Mouse (Mus musculus) heart, adult 2 months (tissue): ENCODE measurements around the gene Rgs7. TPM values are rescaled to one million over a fixed set of nuclear protein-coding genes. Genes with fewer than 3 reads are reported as not detected.

Experiments
- DNase-seq, 2 experiments: peaks; one replicate each; pipeline ENCODE4 v3.0.0; 2021
- H3K27ac ChIP-seq: fragments of 200-600 bp; 2 replicates; pipeline ENCODE4 v1.8.1; 2022
- H3K27me3 ChIP-seq: fragments of 200-500 bp; 2 replicates; pipeline ENCODE4 v1.6.1; 2012; ENCODE audit warnings: mild to moderate bottlenecking, low read length, inconsistent platforms, mixed read lengths; ENCODE audit not compliant: control insufficient read depth, insufficient read depth
- H3K36me3 ChIP-seq: fragments of 200-500 bp; 2 replicates; pipeline ENCODE4 v1.6.1; 2012; ENCODE audit warnings: low read length, inconsistent platforms; ENCODE audit not compliant: control insufficient read depth, insufficient read depth
- H3K4me1 ChIP-seq: fragments of 200-500 bp; 2 replicates; pipeline ENCODE4 v1.6.1; 2011; ENCODE audit warnings: low read length; ENCODE audit not compliant: control insufficient read depth, insufficient read depth
- H3K4me3 ChIP-seq: fragments of 200-600 bp; 2 replicates; pipeline ENCODE4 v1.8.1; 2022
- H3K79me2 ChIP-seq: fragments of 200-500 bp; replicated peaks from 2 replicates; pipeline ENCODE4 v1.6.1; 2012; ENCODE audit warnings: mild to moderate bottlenecking, inconsistent platforms, low read length, moderate library complexity, mixed read lengths; ENCODE audit not compliant: control insufficient read depth, insufficient read depth
- H3K9ac ChIP-seq: fragments of 200-500 bp; 2 replicates; pipeline ENCODE4 v1.6.1; 2012; ENCODE audit warnings: low read depth, mild to moderate bottlenecking, control low read depth, inconsistent platforms, low read length, mixed read lengths
- CTCF ChIP-seq: fragments of 200-600 bp; IDR thresholded peaks from 2 replicates; pipeline ENCODE4 v1.8.1; 2022; ENCODE audit warnings: antibody characterized with exemption, mild to moderate bottlenecking, moderate library complexity
- EP300 ChIP-seq: fragments of 200-500 bp; IDR thresholded peaks from 2 replicates; pipeline ENCODE4 v1.6.1; 2011; ENCODE audit warnings: low read depth, low read length, control low read depth; ENCODE audit not compliant: insufficient read depth
- POLR2A ChIP-seq: fragments of 200-500 bp; IDR thresholded peaks from 2 replicates; pipeline ENCODE4 v1.6.1; 2011; ENCODE audit warnings: mild to moderate bottlenecking, low read depth, low read length, control low read depth; ENCODE audit not compliant: insufficient read depth
- WGBS: fragments of 180-500 bp; shearing (Covaris S2); methylation state at CpG from one replicate; pipeline ENCODE4 v1.1.7; 2018; 5-methylcytosine and 5-hydroxymethylcytosine counted together
- intact Hi-C: fragments of 180-260 bp; cut with DNase I; formaldehyde crosslinking; loops from one replicate; pipeline ENCODE4 v1.15.1; 2025
- polyA plus RNA-seq: library from polyadenylated mRNA; depleted of rRNA; stranded (reverse); fragments of >200 nt; gene quantifications from 2 replicates; pipeline ENCODE4 v1.2.3, GENCODE M21; 2012
- total RNA-seq, 2 experiments: library from RNA; stranded (reverse); gene quantifications; 2 replicates each; pipeline ENCODE4 v1.2.3; 2021

Rgs7 gene
- total and polyA plus RNA-seq, 3 experiments = 1.3 to 3.0 (median 1.8) TPM

DNA sequence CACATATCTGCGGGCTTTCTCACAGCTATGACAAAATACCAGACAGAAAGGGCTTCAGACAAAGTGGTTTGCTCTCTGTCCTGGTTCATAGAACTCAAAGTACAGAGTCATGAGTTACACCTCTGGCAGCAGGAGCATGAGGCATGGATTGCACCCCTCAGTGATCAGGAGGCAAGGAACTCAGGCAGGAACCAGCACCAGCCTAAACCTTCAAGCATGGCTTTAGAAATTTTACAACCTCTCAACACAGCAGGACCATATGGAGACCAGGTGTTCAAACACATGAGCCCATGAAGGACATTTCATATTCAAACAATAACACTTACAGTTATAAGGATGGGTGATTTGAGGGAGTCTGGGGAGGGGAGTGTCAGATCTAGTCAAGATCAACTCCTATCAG is 49.4 kb downstream of the Rgs7 start:
- no peaks in the 10 kb centered on the region for H3K79me2 ChIP-seq
- H3K9ac ChIP-seq = no peak overlapping the region
- H3K27me3 ChIP-seq = no peaks in the 10 kb centered on the region
- DNase-seq = no peak
- 85% methylated on average over 1 of the region's 1 CpGs for WGBS
- intact Hi-C loops = no loop called here
- no peak overlapping the region for H3K4me3 ChIP-seq
- no peaks in the 10 kb centered on the region; the same call in 1 of the 2 replicates for H3K4me1 ChIP-seq
- no peaks in the 10 kb centered on the region for H3K36me3 ChIP-seq
- no peak overlapping the region for H3K27ac ChIP-seq
- no peak for TF ChIP-seq POLR2A
- TF ChIP-seq EP300 = no peak
- TF ChIP-seq CTCF = no peak

DNA sequence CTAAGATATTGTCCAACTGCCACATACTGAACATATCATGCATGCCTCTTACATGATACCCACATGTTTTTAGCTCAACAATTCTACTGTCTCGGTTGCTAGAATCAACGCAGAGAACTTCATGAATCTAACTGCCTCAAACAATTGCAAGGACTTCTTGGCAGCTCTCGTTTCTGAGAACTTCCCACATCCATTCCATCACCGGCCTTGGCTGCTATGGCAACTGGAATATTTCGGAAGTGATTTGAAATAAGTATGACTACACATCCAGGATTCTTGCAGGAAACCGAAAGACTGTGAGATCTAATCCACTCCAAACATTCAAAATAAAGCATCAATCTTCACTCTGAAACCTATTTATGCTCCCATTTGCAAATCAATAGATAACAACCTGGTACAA is 50.3 kb downstream of the Rgs7 start:
- no peak for DNase-seq

GRCm38 (mm10) chr1:175433622-175434204 is 58.6 kb downstream of the Rgs7 start:
- intact Hi-C loops = no loop called here
- no peak for DNase-seq
- Histone ChIP-seq H3K4me1 (no peaks in the 10 kb centered on the region; the same call in 1 of the 2 replicates), H3K36me3 (no peaks in the 10 kb centered on the region), H3K79me2 (no peaks in the 10 kb centered on the region), H3K27ac (no peak overlapping the region), H3K4me3 (no peak overlapping the region), H3K9ac (no peak overlapping the region), H3K27me3 (no peaks in the 10 kb centered on the region)
- no peak for TF ChIP-seq POLR2A
- WGBS = 83% methylated on average over 14 of the region's 14 CpGs

More for the DNA sequence above, 50.3 kb downstream of the Rgs7 start:
- H3K4me3 ChIP-seq = no peak overlapping the region
- TF ChIP-seq EP300 = no peak
- no peak for TF ChIP-seq CTCF
- TF ChIP-seq POLR2A = no peak
- intact Hi-C loops = no loop called here
- H3K4me1 ChIP-seq = no peaks in the 10 kb centered on the region; the same call in none of the 2 replicates
- no peak overlapping the region for H3K9ac ChIP-seq
- no peaks in the 10 kb centered on the region for H3K36me3 ChIP-seq
- H3K27me3 ChIP-seq = no peaks in the 10 kb centered on the region
- 68% methylated on average over 6 of the region's 6 CpGs for WGBS
- no peaks in the 10 kb centered on the region for H3K79me2 ChIP-seq
- H3K27ac ChIP-seq = no peak overlapping the region

DNA sequence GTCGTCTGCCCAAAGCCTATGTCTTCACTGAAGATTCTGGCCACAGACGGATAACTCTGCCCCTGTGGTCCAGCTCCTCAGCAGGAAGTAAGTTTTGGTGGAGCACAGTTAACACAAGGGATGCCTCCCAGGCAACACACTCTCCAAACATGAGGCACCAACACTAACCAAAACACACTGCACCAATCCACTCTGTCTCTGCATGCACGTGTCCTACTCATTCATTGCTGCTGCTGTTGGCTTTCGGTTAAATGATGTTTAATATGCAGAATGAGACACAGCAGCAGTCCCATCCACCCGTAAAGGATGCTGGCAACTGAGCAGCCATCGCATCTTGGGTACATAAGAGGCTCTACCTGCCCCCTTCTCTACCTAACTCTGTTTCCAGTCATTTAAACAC is 59.2 kb downstream of the Rgs7 start:
- Histone ChIP-seq H3K36me3 (no peaks in the 10 kb centered on the region), H3K9ac (no peak overlapping the region), H3K4me3 (no peak overlapping the region), H3K27ac (no peak overlapping the region), H3K27me3 (no peaks in the 10 kb centered on the region), H3K4me1 (no peaks in the 10 kb centered on the region; the same call in 1 of the 2 replicates), H3K79me2 (no peaks in the 10 kb centered on the region)
- WGBS = 82% methylated on average over 6 of the region's 6 CpGs
- intact Hi-C loops = no loop called here
- TF ChIP-seq CTCF = no peak
- TF ChIP-seq EP300 = no peak
- no peak for TF ChIP-seq POLR2A
- no peak for DNase-seq

- Histone ChIP-seq H3K79me2 (no peaks in the 10 kb centered on the region), H3K4me3 (no peak overlapping the region), H3K36me3 (no peaks in the 10 kb centered on the region), H3K4me1 (no peaks in the 10 kb centered on the region), H3K9ac (no peak overlapping the region), H3K27ac (no peak overlapping the region), H3K27me3 (no peaks in the 10 kb centered on the region)
- DNase-seq = no peak
- TF ChIP-seq EP300 (no peak), CTCF (no peak), POLR2A (no peak)
- WGBS = 50% methylated on average over 4 of the region's 4 CpGs
- intact Hi-C loops = no loop called here
Observed at GRCm38 (mm10) chr1:175431356-175432053, 60.8 kb downstream of the Rgs7 start.

DNA sequence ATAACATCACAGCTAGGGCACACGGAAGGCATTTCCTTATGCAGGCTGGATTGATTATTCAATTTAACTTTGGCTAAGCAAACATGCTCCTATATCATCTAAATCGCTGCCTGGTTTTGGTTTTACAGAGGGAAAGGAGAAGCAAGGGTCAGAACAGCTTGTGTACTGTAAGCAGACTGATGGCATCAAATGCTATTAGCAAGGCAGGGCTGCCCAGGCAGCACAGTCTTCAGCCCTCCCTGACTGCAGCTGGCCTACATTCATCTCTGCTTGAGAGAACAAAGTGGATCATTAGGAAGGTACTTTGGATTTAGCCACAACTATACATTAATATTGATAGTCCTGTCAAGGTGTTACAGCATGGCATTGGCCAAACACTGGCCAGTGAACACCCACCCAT is 65.2 kb downstream of the Rgs7 start:
- H3K27me3 ChIP-seq = no peaks in the 10 kb centered on the region
- intact Hi-C loops = no loop called here
- TF ChIP-seq CTCF (no peak), POLR2A (no peak), EP300 (no peak)
- no peaks in the 10 kb centered on the region for H3K36me3 ChIP-seq
- H3K27ac ChIP-seq = no peak overlapping the region
- WGBS = 88% methylated on average over 2 of the region's 2 CpGs
- no peak for DNase-seq
- H3K79me2 ChIP-seq = no peaks in the 10 kb centered on the region
- H3K9ac ChIP-seq = no peak overlapping the region
- H3K4me3 ChIP-seq = no peak overlapping the region
- no peaks in the 10 kb centered on the region for H3K4me1 ChIP-seq
